Mouse (Mus musculus) heart, adult 2 months (tissue): ENCODE measurements at regions not wholly inside any gene's neighbourhood (a gene's known extent, or its start where the extent isn't known, plus 50 kb on each side); places are given as distances from the start of the nearest gene placed in this dataset.

ENCODE experiments used
- DNase-seq, 2 experiments: peaks; one replicate each; pipeline ENCODE4 v3.0.0; 2021
- H3K27ac ChIP-seq: fragments of 200-600 bp; 2 replicates; pipeline ENCODE4 v1.8.1; 2022
- H3K27me3 ChIP-seq: fragments of 200-500 bp; 2 replicates; pipeline ENCODE4 v1.6.1; 2012; ENCODE audit warnings: mild to moderate bottlenecking, low read length, inconsistent platforms, mixed read lengths; ENCODE audit not compliant: control insufficient read depth, insufficient read depth
- H3K36me3 ChIP-seq: fragments of 200-500 bp; 2 replicates; pipeline ENCODE4 v1.6.1; 2012; ENCODE audit warnings: low read length, inconsistent platforms; ENCODE audit not compliant: control insufficient read depth, insufficient read depth
- H3K4me1 ChIP-seq: fragments of 200-500 bp; 2 replicates; pipeline ENCODE4 v1.6.1; 2011; ENCODE audit warnings: low read length; ENCODE audit not compliant: control insufficient read depth, insufficient read depth
- H3K4me3 ChIP-seq: fragments of 200-600 bp; 2 replicates; pipeline ENCODE4 v1.8.1; 2022
- H3K79me2 ChIP-seq: fragments of 200-500 bp; replicated peaks from 2 replicates; pipeline ENCODE4 v1.6.1; 2012; ENCODE audit warnings: mild to moderate bottlenecking, inconsistent platforms, low read length, moderate library complexity, mixed read lengths; ENCODE audit not compliant: control insufficient read depth, insufficient read depth
- H3K9ac ChIP-seq: fragments of 200-500 bp; 2 replicates; pipeline ENCODE4 v1.6.1; 2012; ENCODE audit warnings: low read depth, mild to moderate bottlenecking, control low read depth, inconsistent platforms, low read length, mixed read lengths
- CTCF ChIP-seq: fragments of 200-600 bp; IDR thresholded peaks from 2 replicates; pipeline ENCODE4 v1.8.1; 2022; ENCODE audit warnings: antibody characterized with exemption, mild to moderate bottlenecking, moderate library complexity
- EP300 ChIP-seq: fragments of 200-500 bp; IDR thresholded peaks from 2 replicates; pipeline ENCODE4 v1.6.1; 2011; ENCODE audit warnings: low read depth, low read length, control low read depth; ENCODE audit not compliant: insufficient read depth
- POLR2A ChIP-seq: fragments of 200-500 bp; IDR thresholded peaks from 2 replicates; pipeline ENCODE4 v1.6.1; 2011; ENCODE audit warnings: mild to moderate bottlenecking, low read depth, low read length, control low read depth; ENCODE audit not compliant: insufficient read depth
- WGBS: fragments of 180-500 bp; shearing (Covaris S2); methylation state at CpG from one replicate; pipeline ENCODE4 v1.1.7; 2018; 5-methylcytosine and 5-hydroxymethylcytosine counted together
- intact Hi-C: fragments of 180-260 bp; cut with DNase I; formaldehyde crosslinking; loops from one replicate; pipeline ENCODE4 v1.15.1; 2025

- WGBS = 46% methylated on average over 3 of the region's 3 CpGs
- intact Hi-C loops = no loop called here
- no peak for DNase-seq
- TF ChIP-seq POLR2A (no peak), EP300 (no peak), CTCF (no peak)
- Histone ChIP-seq H3K4me3 (no peak overlapping the region), H3K27me3 (no peaks in the 10 kb centered on the region), H3K36me3 (no peaks in the 10 kb centered on the region), H3K9ac (no peak overlapping the region), H3K4me1 (peaks cover 6% of the 10 kb centered on the region), H3K79me2 (no peaks in the 10 kb centered on the region), H3K27ac (no peak overlapping the region)
Measured at GRCm38 (mm10) chr11:51911481-51911880, 54.0 kb upstream of the Jade2 start.

GRCm38 (mm10) chr11:51915656-51916032, 51.8 kb upstream of the Cdkn2aipnl start:
- no peaks in the 10 kb centered on the region for H3K79me2 ChIP-seq
- no peaks in the 10 kb centered on the region for H3K27me3 ChIP-seq
- TF ChIP-seq EP300 = no peak
- TF ChIP-seq POLR2A = peak; percentile 50; the same call in 1 of the 2 replicates
- intact Hi-C loops = loop anchor here (1.0 to 5.0 kb wide), 5 partner anchors 18 to 85 kb away; partner anchors contain the start of genes Cdkn2aipnl and Ube2b
- peak overlapping the region; percentile 67 for H3K4me3 ChIP-seq
- H3K9ac ChIP-seq = peak overlapping the region; percentile 27
- DNase-seq = no peak
- WGBS = 3% methylated on average over 8 of the region's 8 CpGs
- H3K36me3 ChIP-seq = no peaks in the 10 kb centered on the region; the same call in 1 of the 2 replicates
- H3K4me1 ChIP-seq = peaks cover 19% of the 10 kb centered on the region
- H3K27ac ChIP-seq = peak overlapping the region; percentile 97

- DNase-seq = peak; percentile 96 to 97
- H3K27me3 ChIP-seq = no peaks in the 10 kb centered on the region
- H3K27ac ChIP-seq = peak overlapping the region; percentile 97
- peak overlapping the region; percentile 67 for H3K4me3 ChIP-seq
- H3K9ac ChIP-seq = peak overlapping the region; percentile 63
- peaks cover 19% of the 10 kb centered on the region for H3K4me1 ChIP-seq
- TF ChIP-seq POLR2A = peak; percentile 85
- peak; percentile 100 for TF ChIP-seq EP300
- TF ChIP-seq CTCF = no peak
- WGBS = under 1% methylated on average over 29 of the region's 29 CpGs
- intact Hi-C loops = loop anchor here (1.0 to 5.0 kb wide), 5 partner anchors 19 to 85 kb away; partner anchors contain the start of genes Cdkn2aipnl and Ube2b
- H3K79me2 ChIP-seq = no peaks in the 10 kb centered on the region
- H3K36me3 ChIP-seq = no peaks in the 10 kb centered on the region; the same call in 1 of the 2 replicates
Measured at GRCm38 (mm10) chr11:51916033-51916929, 51.2 kb upstream of the Cdkn2aipnl start.
